Mouse (Mus musculus) stomach, postnatal 0 days (tissue): Measurements from ENCODE around the gene Topbp1.

Source experiments
- CTCF ChIP-seq: IDR thresholded peaks from 2 replicates; pipeline ENCODE4 v1.5.1; 2016; ENCODE audit warnings: antibody characterized with exemption, low read depth, mild to moderate bottlenecking, moderate library complexity
- EP300 ChIP-seq: optimal IDR thresholded peaks from 2 replicates; pipeline ENCODE3; 2016; ENCODE audit warnings: antibody characterized with exemption

- TF ChIP-seq CTCF (peak; percentile 91), EP300 (no peak)
Measured at GRCm38 (mm10) chr9:103302666-103303065, 2.3 kb upstream of the Topbp1 start.
